Mouse (Mus musculus): ENCODE measurements around the gene Tenm2. TPM values are rescaled to one million over a fixed set of nuclear protein-coding genes. Genes with fewer than 3 reads are reported as not detected.

The Tenm2 gene
- polyA plus RNA-seq, 1 experiment from 2014 or later: 8.1 TPM

DNA sequence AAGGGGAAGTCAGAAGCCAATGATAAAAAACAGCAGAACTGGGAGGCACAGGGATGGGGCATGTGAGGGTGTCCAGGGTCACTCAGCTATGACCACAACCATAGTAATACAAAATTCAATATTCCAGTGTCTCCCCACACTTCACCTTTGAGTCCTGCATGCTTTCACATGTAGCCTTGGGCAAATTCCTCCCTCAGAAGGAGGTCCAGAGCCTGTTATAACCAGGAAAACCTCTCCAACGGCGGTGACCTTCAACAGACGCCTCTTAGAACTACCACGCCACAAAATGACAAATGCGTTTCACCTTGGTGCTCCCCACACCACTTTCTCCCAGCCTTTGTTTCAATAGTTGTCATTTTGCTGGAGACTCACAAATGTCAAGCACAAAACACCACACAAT lies 851.1 kb downstream of the Tenm2 start:
- Histone ChIP-seq H3K27me3 (ENCODE audit: insufficient read depth, poor library complexity, severe bottlenecking) (no peaks in the 10 kb centered on the region), H3K27ac (no peak overlapping the region), H3K4me1 (replicated peaks) (no peaks in the 10 kb centered on the region), H3K4me3 (no peak overlapping the region), H3K9me3 (no peaks in the 10 kb centered on the region), H3K36me3 (no peaks in the 10 kb centered on the region)
- no peak for DNase-seq (ENCODE audit: low spot score)
- WGBS: 85% methylated on average over 5 of the region's 5 CpGs

DNA sequence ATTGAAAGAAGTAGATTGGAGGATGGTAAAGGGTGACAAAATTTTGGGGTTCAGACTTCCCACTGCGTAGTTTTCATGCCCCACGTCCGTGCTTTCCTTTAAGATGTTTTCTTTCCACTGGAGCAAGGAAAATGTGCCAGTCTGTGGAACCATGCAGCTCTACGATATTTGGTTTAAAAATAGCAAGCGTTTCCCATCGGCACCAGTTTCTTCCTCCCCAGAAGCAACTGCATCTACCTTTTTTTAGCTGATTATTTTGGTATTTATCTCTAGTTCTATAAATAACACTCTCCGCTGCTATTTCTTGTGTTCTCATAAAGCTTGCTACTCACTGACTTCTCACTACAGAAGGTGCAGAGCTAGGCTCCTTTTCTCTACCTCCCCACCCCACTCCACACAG lies 864.0 kb downstream of the Tenm2 start:
- 95% methylated on average over 7 of the region's 7 CpGs for WGBS
- DNase-seq (ENCODE audit: low spot score): no peak
- no peaks in the 10 kb centered on the region for H3K9me3 ChIP-seq
- no peaks in the 10 kb centered on the region for H3K36me3 ChIP-seq
- H3K4me3 ChIP-seq: no peak overlapping the region
- no peak overlapping the region for H3K27ac ChIP-seq
- H3K4me1 ChIP-seq (replicated peaks): peaks cover 4% of the 10 kb centered on the region; the same call in 1 of the 2 replicates
- H3K27me3 ChIP-seq (ENCODE audit: insufficient read depth, poor library complexity, severe bottlenecking): no peaks in the 10 kb centered on the region

DNA sequence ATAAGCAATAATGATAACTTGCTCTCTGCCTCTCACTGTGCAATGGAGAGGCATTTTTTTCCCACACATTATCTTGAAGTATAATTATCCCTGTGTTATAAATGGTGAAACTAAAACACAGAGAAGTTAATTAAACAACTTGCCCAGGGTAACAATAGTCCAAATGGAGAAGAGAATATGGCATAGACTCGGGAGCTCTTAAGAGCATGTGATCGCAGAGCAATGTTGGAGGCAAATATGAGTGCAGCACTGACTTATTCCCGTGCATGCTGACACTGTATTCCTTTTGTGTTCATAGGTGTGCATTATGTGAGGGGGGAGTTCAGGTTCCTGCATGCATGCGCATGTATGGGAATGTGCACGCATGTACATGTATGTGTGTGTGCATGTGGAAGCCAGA lies 870.7 kb downstream of the Tenm2 start:
- H3K4me1 ChIP-seq (replicated peaks): peaks cover 4% of the 10 kb centered on the region; the same call in 1 of the 2 replicates
- H3K36me3 ChIP-seq: no peaks in the 10 kb centered on the region
- no peaks in the 10 kb centered on the region for H3K27me3 ChIP-seq (ENCODE audit: insufficient read depth, poor library complexity, severe bottlenecking)
- H3K9me3 ChIP-seq: no peaks in the 10 kb centered on the region
- 94% methylated on average over 5 of the region's 5 CpGs for WGBS
- DNase-seq (ENCODE audit: low spot score): no peak
- H3K4me3 ChIP-seq: no peak overlapping the region
- H3K27ac ChIP-seq: no peak overlapping the region

DNA sequence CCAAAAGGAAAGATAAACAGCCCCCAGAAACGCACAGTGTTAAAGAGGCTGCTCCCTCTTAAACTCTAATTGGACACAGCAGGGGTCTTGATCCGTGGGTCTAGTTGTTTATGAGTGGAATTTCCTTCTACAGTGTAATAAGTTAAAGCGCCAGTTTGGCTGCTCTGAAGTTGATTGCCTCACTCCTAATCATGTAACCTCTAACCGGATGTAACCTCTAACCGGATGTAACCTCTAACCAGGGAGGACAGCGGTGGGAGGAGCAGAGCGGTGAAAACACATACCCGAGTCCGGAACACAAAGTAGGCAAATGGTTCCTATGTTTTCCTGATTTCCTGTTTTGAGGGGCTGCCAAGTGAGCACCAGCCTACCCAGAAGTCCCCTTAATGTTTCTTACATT lies 871.3 kb downstream of the Tenm2 start:
- 70% methylated on average over 9 of the region's 9 CpGs for WGBS
- no peaks in the 10 kb centered on the region for H3K36me3 ChIP-seq
- no peak for DNase-seq (ENCODE audit: low spot score)
- H3K4me3 ChIP-seq: no peak overlapping the region
- no peak overlapping the region for H3K27ac ChIP-seq
- H3K4me1 ChIP-seq (replicated peaks): no peaks in the 10 kb centered on the region
- no peaks in the 10 kb centered on the region for H3K9me3 ChIP-seq
- H3K27me3 ChIP-seq (ENCODE audit: insufficient read depth, poor library complexity, severe bottlenecking): no peaks in the 10 kb centered on the region

DNA sequence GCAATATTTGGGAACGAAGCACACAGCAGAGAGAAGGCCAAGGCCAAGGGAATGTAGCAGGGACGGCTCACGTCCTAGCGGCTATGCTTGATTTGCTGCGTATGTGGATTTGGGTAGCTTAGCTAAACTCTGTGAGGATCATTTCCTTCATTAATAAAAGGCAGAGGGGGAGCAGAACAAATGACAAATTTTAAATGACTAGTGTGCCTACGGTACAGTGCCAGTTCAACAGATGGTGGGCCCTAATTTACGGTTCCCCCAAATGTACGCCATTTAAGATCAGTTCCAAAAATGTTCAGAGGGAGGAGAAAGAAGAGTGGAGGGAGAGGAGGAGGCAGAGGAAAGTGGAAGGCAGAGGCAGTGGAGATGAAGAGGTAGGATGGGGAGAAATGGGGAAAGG lies 873.2 kb downstream of the Tenm2 start:
- 94% methylated on average over 8 of the region's 8 CpGs for WGBS
- Histone ChIP-seq H3K9me3 (no peaks in the 10 kb centered on the region), H3K4me1 (replicated peaks) (no peaks in the 10 kb centered on the region), H3K27me3 (ENCODE audit: insufficient read depth, poor library complexity, severe bottlenecking) (no peaks in the 10 kb centered on the region), H3K4me3 (no peak overlapping the region), H3K27ac (no peak overlapping the region), H3K36me3 (no peaks in the 10 kb centered on the region)
- no peak for DNase-seq (ENCODE audit: low spot score)

DNA sequence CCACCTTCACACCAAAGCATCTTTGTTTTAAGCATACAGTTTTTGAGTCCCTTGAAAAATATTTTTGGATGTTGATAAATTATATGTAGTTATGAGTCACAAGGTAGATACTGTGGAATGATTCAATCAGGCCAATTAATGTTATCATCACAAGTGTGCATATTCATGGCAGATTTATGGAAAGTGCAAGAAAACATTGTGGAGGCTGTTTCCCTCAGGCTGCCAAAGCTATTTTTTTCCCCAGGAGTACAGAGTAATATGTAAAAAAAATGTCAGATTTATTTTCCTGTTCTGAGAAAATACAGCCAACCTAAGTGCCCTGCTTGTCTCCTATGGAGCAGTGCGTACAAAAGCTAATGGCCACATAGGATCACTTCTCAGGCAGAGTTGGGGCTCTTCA lies 882.5 kb downstream of the Tenm2 start:
- Histone ChIP-seq H3K4me3 (no peak overlapping the region), H3K36me3 (no peaks in the 10 kb centered on the region), H3K27me3 (ENCODE audit: insufficient read depth, poor library complexity, severe bottlenecking) (no peaks in the 10 kb centered on the region), H3K9me3 (no peaks in the 10 kb centered on the region), H3K27ac (no peak overlapping the region), H3K4me1 (replicated peaks) (peaks cover 5% of the 10 kb centered on the region; the same call in 1 of the 2 replicates)
- no peak for DNase-seq (ENCODE audit: low spot score)
- WGBS: 95% methylated on average over 1 of the region's 1 CpGs

DNA sequence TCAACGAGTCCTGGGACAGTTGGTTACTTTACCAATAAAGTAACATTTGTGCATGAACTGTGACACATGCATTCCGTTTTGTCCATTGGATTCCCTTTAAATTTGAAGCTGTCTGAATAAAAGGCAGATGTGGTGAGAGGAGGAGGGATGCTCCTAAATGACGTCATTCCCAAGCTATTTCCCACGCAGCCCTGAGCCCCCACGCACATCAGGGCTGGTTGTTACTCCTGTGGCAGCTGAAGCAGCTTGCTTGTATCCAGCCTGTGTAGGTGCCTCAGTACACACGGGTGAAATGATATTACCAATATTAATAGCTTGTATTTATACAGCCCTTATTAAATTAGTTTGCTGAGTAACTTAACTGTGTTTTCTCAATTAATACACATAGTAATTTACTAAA lies 884.0 kb downstream of the Tenm2 start:
- no peak for DNase-seq (ENCODE audit: low spot score)
- Histone ChIP-seq H3K27me3 (ENCODE audit: insufficient read depth, poor library complexity, severe bottlenecking) (no peaks in the 10 kb centered on the region), H3K4me3 (no peak overlapping the region), H3K9me3 (no peaks in the 10 kb centered on the region), H3K4me1 (replicated peaks) (peaks cover 5% of the 10 kb centered on the region; the same call in 1 of the 2 replicates), H3K36me3 (no peaks in the 10 kb centered on the region), H3K27ac (no peak overlapping the region)
- WGBS: 75% methylated on average over 6 of the region's 6 CpGs

DNA sequence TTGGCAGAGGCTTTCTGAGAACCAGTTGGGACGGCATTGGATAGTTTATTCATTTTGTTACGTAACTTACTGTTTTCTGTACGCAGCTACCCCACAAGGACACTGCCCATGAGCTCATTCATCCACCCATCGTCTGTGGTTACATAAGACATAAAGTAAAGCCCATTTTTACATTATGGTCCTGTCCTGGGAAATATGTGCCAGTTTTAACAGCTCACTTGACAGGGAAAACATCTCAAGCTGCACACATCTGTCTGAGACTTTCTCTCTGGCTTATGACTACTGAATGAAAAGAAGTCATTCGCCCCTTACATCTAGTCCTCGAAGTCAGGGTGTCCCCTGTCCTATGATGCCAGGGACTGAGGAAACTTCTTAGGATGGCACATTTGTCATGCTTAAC lies 884.4 kb downstream of the Tenm2 start:
- Histone ChIP-seq H3K27me3 (ENCODE audit: insufficient read depth, poor library complexity, severe bottlenecking) (no peaks in the 10 kb centered on the region), H3K4me3 (no peak overlapping the region), H3K9me3 (no peaks in the 10 kb centered on the region), H3K27ac (no peak overlapping the region), H3K4me1 (replicated peaks) (peaks cover 5% of the 10 kb centered on the region; the same call in 1 of the 2 replicates), H3K36me3 (no peaks in the 10 kb centered on the region)
- DNase-seq (ENCODE audit: low spot score): no peak
- WGBS: 89% methylated on average over 6 of the region's 6 CpGs

DNA sequence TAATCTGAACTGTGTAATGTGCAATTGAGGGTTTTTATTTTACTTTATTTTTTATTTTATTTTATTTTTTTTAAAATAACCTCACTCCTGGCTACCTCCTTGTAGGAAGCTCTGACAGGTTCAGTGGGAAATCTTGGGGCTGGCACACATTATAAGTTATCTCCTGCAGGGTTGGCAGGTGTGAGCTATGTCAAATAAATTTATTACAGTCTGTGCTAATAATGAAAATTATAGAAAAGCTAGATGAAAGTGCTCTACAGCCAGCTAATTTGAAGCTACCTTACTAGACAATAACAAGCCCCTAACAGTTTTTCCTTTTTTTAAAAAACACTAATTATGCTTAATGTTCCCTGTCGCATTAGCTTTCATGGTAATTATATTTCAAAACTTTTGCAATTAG lies 885.5 kb downstream of the Tenm2 start:
- WGBS: 95% methylated on average over 1 of the region's 1 CpGs
- no peaks in the 10 kb centered on the region for H3K27me3 ChIP-seq (ENCODE audit: insufficient read depth, poor library complexity, severe bottlenecking)

DNA sequence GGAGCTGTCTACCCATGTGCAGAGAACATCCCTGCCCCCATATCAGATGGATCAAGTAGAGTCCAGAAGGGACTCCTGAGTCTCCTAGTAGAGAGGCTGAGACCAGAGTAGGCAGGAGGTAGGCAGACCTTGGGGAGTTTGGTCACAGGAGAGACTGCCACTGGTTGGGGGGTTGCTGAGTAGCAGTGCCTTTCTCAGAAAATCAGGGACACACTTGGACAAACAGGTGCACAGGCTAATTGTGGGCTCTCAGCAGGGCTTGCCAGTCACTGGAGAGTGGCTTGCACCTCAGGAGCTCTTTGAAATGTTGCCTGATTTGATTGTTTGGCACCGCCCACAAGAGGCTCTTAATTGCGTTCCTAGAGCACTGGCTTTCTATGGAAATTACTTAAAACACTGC lies 885.9 kb downstream of the Tenm2 start:
- 41% methylated on average over 2 of the region's 2 CpGs for WGBS
- Histone ChIP-seq H3K27me3 (ENCODE audit: insufficient read depth, poor library complexity, severe bottlenecking) (no peaks in the 10 kb centered on the region), H3K4me1 (replicated peaks) (peaks cover 5% of the 10 kb centered on the region; the same call in 1 of the 2 replicates), H3K9me3 (no peaks in the 10 kb centered on the region), H3K27ac (no peak overlapping the region), H3K36me3 (no peaks in the 10 kb centered on the region), H3K4me3 (no peak overlapping the region)
- no peak for DNase-seq (ENCODE audit: low spot score)

More for the DNA sequence above, 885.5 kb downstream of the Tenm2 start:
- DNase-seq (ENCODE audit: low spot score): no peak
- H3K4me1 ChIP-seq (replicated peaks): peaks cover 5% of the 10 kb centered on the region; the same call in 1 of the 2 replicates
- no peak overlapping the region for H3K27ac ChIP-seq
- no peaks in the 10 kb centered on the region for H3K9me3 ChIP-seq
- H3K36me3 ChIP-seq: no peaks in the 10 kb centered on the region
- H3K4me3 ChIP-seq: no peak overlapping the region

DNA sequence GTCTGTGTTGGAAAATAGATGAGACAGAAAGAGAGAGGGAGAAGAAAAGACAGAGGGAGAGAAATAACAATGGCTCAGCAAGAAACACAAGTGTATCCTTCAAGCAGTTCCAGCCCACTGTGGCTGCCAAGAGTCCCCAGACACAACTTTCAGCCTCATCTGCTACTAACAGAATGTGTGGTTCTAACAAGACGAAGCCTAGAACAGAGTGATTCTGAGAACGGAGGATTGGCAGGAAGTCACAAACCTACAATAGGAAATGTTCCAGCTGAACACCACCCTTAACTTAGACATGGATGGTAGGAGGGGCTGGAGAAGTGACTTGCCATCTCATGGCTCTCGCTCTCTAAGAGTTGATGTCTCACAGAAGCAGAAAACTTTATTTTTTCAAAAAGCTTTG lies 894.0 kb downstream of the Tenm2 start:
- H3K9me3 ChIP-seq: no peaks in the 10 kb centered on the region
- no peak overlapping the region for H3K4me3 ChIP-seq
- 88% methylated on average over 3 of the region's 3 CpGs for WGBS
- no peaks in the 10 kb centered on the region for H3K4me1 ChIP-seq (replicated peaks)
- H3K36me3 ChIP-seq: no peaks in the 10 kb centered on the region
- no peaks in the 10 kb centered on the region for H3K27me3 ChIP-seq (ENCODE audit: insufficient read depth, poor library complexity, severe bottlenecking)
- DNase-seq (ENCODE audit: low spot score): no peak
- H3K27ac ChIP-seq: no peak overlapping the region

DNA sequence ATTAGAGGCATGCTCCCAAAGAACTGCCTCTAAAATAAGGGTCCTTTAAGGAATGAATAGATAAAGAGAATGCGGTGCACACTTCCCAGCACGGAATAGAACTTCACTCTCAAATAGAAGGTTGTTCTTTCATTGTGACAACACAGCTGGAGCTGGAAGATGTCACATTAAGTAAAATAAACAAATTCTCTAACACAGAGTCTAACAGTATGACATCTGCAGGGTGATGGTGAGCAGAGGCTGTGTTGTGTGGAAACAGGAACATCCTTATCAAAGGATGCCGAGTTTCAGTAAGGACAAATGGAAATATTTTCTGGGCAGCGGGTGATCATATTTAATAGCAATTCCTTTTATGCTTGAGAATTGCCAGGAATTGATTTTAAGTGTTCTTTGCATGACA lies 897.3 kb downstream of the Tenm2 start:
- H3K27ac ChIP-seq: no peak overlapping the region
- no peaks in the 10 kb centered on the region for H3K27me3 ChIP-seq (ENCODE audit: insufficient read depth, poor library complexity, severe bottlenecking)
- H3K4me3 ChIP-seq: no peak overlapping the region
- WGBS: 80% methylated on average over 4 of the region's 4 CpGs
- no peaks in the 10 kb centered on the region for H3K9me3 ChIP-seq
- H3K4me1 ChIP-seq (replicated peaks): peaks cover 13% of the 10 kb centered on the region
- DNase-seq (ENCODE audit: low spot score): no peak
- no peaks in the 10 kb centered on the region for H3K36me3 ChIP-seq

DNA sequence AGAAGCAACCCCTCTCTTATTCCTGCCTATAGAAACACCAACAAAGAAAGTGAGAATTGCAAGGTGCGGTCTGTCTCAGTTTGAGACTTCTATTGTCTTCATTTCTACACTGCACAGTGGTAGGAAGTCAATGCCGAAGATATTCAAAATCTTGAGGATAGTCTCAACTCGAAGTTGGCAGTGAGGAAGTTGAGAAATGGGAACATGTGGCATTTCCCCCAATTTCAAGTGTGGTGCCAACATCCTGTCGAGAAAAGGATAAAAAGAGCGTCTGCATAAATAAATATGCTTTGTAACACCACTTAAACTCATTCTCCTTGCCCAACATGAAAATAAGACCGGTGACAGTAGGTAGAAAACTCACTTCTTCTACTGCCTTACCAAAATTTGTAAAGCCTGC lies 898.7 kb downstream of the Tenm2 start:
- H3K4me1 ChIP-seq (replicated peaks): peaks cover 17% of the 10 kb centered on the region
- no peak overlapping the region for H3K4me3 ChIP-seq
- no peaks in the 10 kb centered on the region for H3K36me3 ChIP-seq
- 90% methylated on average over 6 of the region's 6 CpGs for WGBS
- no peaks in the 10 kb centered on the region for H3K9me3 ChIP-seq
- no peak overlapping the region for H3K27ac ChIP-seq
- DNase-seq (ENCODE audit: low spot score): no peak
- H3K27me3 ChIP-seq (ENCODE audit: insufficient read depth, poor library complexity, severe bottlenecking): no peaks in the 10 kb centered on the region

DNA sequence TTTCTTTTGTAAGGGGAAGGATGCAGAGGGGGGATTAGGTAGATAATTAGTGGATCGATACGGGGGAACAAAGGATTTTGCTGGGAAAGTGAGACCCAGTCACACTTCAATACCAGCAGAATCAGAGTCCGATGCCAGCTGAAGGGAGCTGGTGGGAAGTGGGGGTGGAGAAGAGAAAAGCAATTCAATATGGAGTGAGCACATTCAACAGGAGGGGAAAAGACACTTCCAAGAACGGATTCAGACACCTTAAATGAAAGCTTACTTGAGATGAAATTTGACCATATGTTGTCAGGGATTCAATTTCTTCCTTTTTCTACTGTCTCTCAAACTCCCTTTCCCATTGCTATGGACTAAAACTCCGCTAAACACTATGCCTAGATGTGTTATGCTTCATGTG lies 900.6 kb downstream of the Tenm2 start:
- WGBS: 67% methylated on average over 5 of the region's 5 CpGs
- Histone ChIP-seq H3K4me1 (replicated peaks) (peaks cover 30% of the 10 kb centered on the region), H3K4me3 (no peak overlapping the region), H3K36me3 (no peaks in the 10 kb centered on the region), H3K27me3 (ENCODE audit: insufficient read depth, poor library complexity, severe bottlenecking) (no peaks in the 10 kb centered on the region), H3K9me3 (no peaks in the 10 kb centered on the region), H3K27ac (0 out of 2 replicates have a peak overlapping the region, but pooled peaks have one; percentile 29)
- no peak for DNase-seq (ENCODE audit: low spot score)
